Mouse (Mus musculus): ENCODE measurements at regions not wholly inside any gene's neighbourhood (a gene's known extent, or its start where the extent isn't known, plus 50 kb on each side); places are given as distances from the start of the nearest gene placed in this dataset.

GRCm38 (mm10) chr1:63928361-63928760 is 159.3 kb upstream of the 4933402D24Rik start:
- TF ChIP-seq CTCF (IDR thresholded peaks at IDR 0.05; ENCODE audit: control insufficient read depth, insufficient read depth, low read length) (no peak), POLR2A (IDR thresholded peaks at IDR 0.05; ENCODE audit: borderline replicate concordance, control insufficient read depth, low read depth, low read length) (no peak)

Measured in bone marrow, adult 2 months (tissue).